Mouse (Mus musculus) adrenal gland, adult 18-20 months (tissue): ENCODE results near the gene Eif4e3. TPM values are rescaled to one million over a fixed set of nuclear protein-coding genes. Genes with fewer than 3 reads are reported as not detected.

Experiments used
- DNase-seq, 2 experiments: peaks; one replicate each; pipeline ENCODE4 v3.0.0; 2021 to 2022; ENCODE audit warnings: low spot score in 2 of 2
- total RNA-seq, 2 experiments: library from RNA; stranded (reverse); gene quantifications; 1 replicate in 1 of 2; 2 replicates in 1 of 2; pipeline ENCODE4 v1.2.3; 2021

Eif4e3 gene
- total RNA-seq, 2 experiments from 2014 or later = 30.4 to 48.6 TPM

- DNase-seq = no peak
Measured at GRCm38 (mm10) chr6:99667290-99667689, 719 bp upstream of the Eif4e3 start.

- no peak for DNase-seq
Measured at GRCm38 (mm10) chr6:99665457-99666317, 884 bp downstream of the Eif4e3 start.

GRCm38 (mm10) chr6:99663232-99663631 is 3.3 kb downstream of the Eif4e3 start:
- DNase-seq = no peak

- no peak for DNase-seq
Measured at GRCm38 (mm10) chr6:99660443-99660842, 6.1 kb downstream of the Eif4e3 start.

- no peak for DNase-seq
Measured at GRCm38 (mm10) chr6:99658586-99658985, 8.0 kb downstream of the Eif4e3 start.

GRCm38 (mm10) chr6:99656088-99656487 is 10.5 kb downstream of the Eif4e3 start:
- DNase-seq = no peak

GRCm38 (mm10) chr6:99655488-99655887 is 11.1 kb downstream of the Eif4e3 start:
- no peak for DNase-seq

- no peak for DNase-seq
Measured at GRCm38 (mm10) chr6:99654343-99654742, 12.2 kb downstream of the Eif4e3 start.

- DNase-seq = no peak
Measured at GRCm38 (mm10) chr6:99652341-99652740, 14.2 kb downstream of the Eif4e3 start.

- DNase-seq = no peak
Measured at GRCm38 (mm10) chr6:99649307-99649706, 17.3 kb downstream of the Eif4e3 start.

GRCm38 (mm10) chr6:99646344-99646743 is 20.2 kb downstream of the Eif4e3 start:
- no peak for DNase-seq

- DNase-seq = no peak
Measured at GRCm38 (mm10) chr6:99644876-99645275, 21.7 kb downstream of the Eif4e3 start.

GRCm38 (mm10) chr6:99644386-99644785 is 22.2 kb downstream of the Eif4e3 start:
- DNase-seq = no peak

GRCm38 (mm10) chr6:99643439-99644199 is 23.0 kb downstream of the Eif4e3 start:
- DNase-seq = peak; percentile 58 to 66

- no peak for DNase-seq
Measured at GRCm38 (mm10) chr6:99637456-99637855, 29.1 kb downstream of the Eif4e3 start.

GRCm38 (mm10) chr6:99636801-99637200 is 29.8 kb downstream of the Eif4e3 start:
- DNase-seq = no peak

- DNase-seq = no peak
Measured at GRCm38 (mm10) chr6:99636121-99636520, 30.4 kb downstream of the Eif4e3 start.

- DNase-seq = no peak
Measured at GRCm38 (mm10) chr6:99632121-99632980, 34.2 kb downstream of the Eif4e3 start.

GRCm38 (mm10) chr6:99631637-99632036 is 34.9 kb downstream of the Eif4e3 start:
- DNase-seq = no peak

GRCm38 (mm10) chr6:99629726-99630458 is 36.7 kb downstream of the Eif4e3 start:
- DNase-seq = no peak

- no peak for DNase-seq
Measured at GRCm38 (mm10) chr6:99626347-99626746, 40.2 kb downstream of the Eif4e3 start.
